Mouse (Mus musculus) hindbrain, embryonic 10.5 days (tissue): ENCODE measurements at regions not wholly inside any gene's neighbourhood (a gene's known extent, or its start where the extent isn't known, plus 50 kb on each side); places are given as distances from the start of the nearest gene placed in this dataset.

ENCODE experiments used
- DNase-seq: peaks from one replicate; pipeline ENCODE4 v3.0.0-alpha.2; 2017; ENCODE audit warnings: low spot score
- H3K27ac ChIP-seq: fragments of 300-500 bp; sonication (generic); 2 replicates; pipeline ENCODE4 v1.5.1; 2016; ENCODE audit warnings: mild to moderate bottlenecking, moderate library complexity
- H3K27me3 ChIP-seq: fragments of 300-500 bp; sonication (generic); 2 replicates; pipeline ENCODE4 v1.6.1; 2016; ENCODE audit warnings: mild to moderate bottlenecking; ENCODE audit not compliant: poor library complexity, insufficient read depth, severe bottlenecking
- H3K36me3 ChIP-seq: fragments of 300-500 bp; sonication (generic); 2 replicates; pipeline ENCODE4 v1.6.1; 2016; ENCODE audit warnings: mild to moderate bottlenecking, moderate library complexity
- H3K4me1 ChIP-seq: fragments of 300-500 bp; sonication (generic); replicated peaks from 2 replicates; pipeline ENCODE4 v1.6.1; 2016; ENCODE audit warnings: mild to moderate bottlenecking
- H3K4me3 ChIP-seq: fragments of 300-500 bp; sonication (generic); 2 replicates; pipeline ENCODE4 v1.5.1; 2016; ENCODE audit warnings: mild to moderate bottlenecking, moderate library complexity
- H3K9me3 ChIP-seq: fragments of 300-500 bp; sonication (generic); 2 replicates; pipeline ENCODE4 v1.6.1; 2016; ENCODE audit warnings: mild to moderate bottlenecking, moderate library complexity
- WGBS: fragments of 180-500 bp; shearing (Covaris S2); methylation state at CpG from one replicate; pipeline ENCODE4 v1.1.7; 2016; 5-methylcytosine and 5-hydroxymethylcytosine counted together

- no peak overlapping the region for H3K4me3 ChIP-seq
- no peaks in the 10 kb centered on the region for H3K27me3 ChIP-seq
- no peak for DNase-seq
- 91% methylated on average over 4 of the region's 4 CpGs for WGBS
- H3K4me1 ChIP-seq = no peaks in the 10 kb centered on the region
- H3K9me3 ChIP-seq = no peaks in the 10 kb centered on the region
- H3K36me3 ChIP-seq = no peaks in the 10 kb centered on the region
- H3K27ac ChIP-seq = no peak overlapping the region
These were observed 373.2 kb upstream of the Arpp21 start for GRCm38 (mm10) chr9:112608932-112609331.

DNA sequence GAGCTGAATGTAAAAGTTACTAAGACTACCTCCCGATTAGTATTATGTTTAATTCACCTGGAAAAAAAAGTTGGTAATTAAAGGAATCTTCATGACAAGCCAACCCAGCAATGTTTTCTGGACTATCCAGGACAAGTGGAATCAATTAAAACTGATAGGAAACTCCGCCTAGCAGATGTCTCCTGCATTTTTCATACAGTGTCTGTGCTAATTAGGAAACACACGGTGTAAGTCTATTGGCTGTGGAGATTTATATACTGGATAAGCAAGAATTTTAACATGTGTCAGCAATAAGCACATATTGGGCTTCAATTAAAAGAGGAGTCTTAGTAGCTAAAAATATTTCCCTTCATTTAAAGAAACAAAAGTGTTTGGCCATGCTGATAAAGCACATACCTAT, 371.5 kb upstream of the Arpp21 start:
- 87% methylated on average over 3 of the region's 3 CpGs for WGBS
- Histone ChIP-seq H3K36me3 (no peaks in the 10 kb centered on the region), H3K27ac (no peak overlapping the region), H3K27me3 (no peaks in the 10 kb centered on the region), H3K4me1 (no peaks in the 10 kb centered on the region), H3K4me3 (no peak overlapping the region), H3K9me3 (no peaks in the 10 kb centered on the region)
- DNase-seq = no peak

DNA sequence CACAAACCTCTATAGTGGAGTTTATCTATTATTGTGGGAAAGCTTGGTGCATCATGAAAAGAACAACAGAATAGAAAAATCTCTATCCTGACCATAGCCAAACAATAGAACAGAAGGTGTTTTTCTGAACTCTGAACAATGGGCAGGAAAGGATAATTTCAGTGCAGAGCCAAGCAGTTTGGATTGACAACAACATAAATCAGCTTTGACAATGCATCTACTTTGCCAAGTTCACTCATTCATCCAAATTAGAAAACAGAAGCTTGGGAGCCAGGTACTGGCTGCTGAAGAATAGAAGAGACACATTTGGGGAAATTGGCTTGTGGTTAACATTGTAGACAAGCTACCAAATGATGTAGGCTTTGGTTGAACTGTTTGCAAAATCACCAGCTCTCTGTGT, 360.0 kb upstream of the Arpp21 start:
- peaks cover 4% of the 10 kb centered on the region; the same call in 1 of the 2 replicates for H3K4me1 ChIP-seq
- no peak overlapping the region for H3K4me3 ChIP-seq
- H3K9me3 ChIP-seq = no peaks in the 10 kb centered on the region
- H3K36me3 ChIP-seq = no peaks in the 10 kb centered on the region
- H3K27me3 ChIP-seq = no peaks in the 10 kb centered on the region
- no peak overlapping the region for H3K27ac ChIP-seq
- no peak for DNase-seq

DNA sequence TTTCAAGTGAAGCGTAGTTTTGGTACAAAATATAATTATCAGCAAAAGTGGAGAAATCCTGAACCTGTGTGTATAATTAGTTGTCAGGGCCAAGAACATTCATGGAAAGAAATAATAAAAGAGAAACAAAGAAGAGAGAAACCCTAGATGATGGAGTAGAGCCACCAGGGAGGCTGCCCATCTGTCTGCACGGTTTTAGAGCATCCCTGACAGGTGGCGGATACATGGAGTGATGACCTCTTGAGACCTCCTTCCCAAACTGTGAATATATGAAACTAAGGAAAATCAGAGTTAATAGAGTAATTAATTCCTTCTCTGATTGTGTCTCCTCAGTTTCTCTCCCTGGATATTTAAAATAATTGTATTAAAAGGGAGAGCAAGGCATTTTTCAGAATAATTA, 354.5 kb upstream of the Arpp21 start:
- H3K36me3 ChIP-seq = no peaks in the 10 kb centered on the region
- no peak overlapping the region for H3K4me3 ChIP-seq
- WGBS = 75% methylated on average over 3 of the region's 3 CpGs
- no peak for DNase-seq
- no peaks in the 10 kb centered on the region for H3K9me3 ChIP-seq
- H3K4me1 ChIP-seq = peaks cover 4% of the 10 kb centered on the region; the same call in 1 of the 2 replicates
- no peaks in the 10 kb centered on the region for H3K27me3 ChIP-seq
- H3K27ac ChIP-seq = no peak overlapping the region

GRCm38 (mm10) chr9:112573316-112573715, 337.6 kb upstream of the Arpp21 start:
- WGBS = 82% methylated on average over 3 of the region's 3 CpGs
- no peak overlapping the region for H3K4me3 ChIP-seq
- DNase-seq = no peak
- no peak overlapping the region for H3K27ac ChIP-seq
- H3K4me1 ChIP-seq = 0 out of 2 replicates have a peak, but pooled peaks cover 5% of the 10 kb centered on the region
- no peaks in the 10 kb centered on the region for H3K36me3 ChIP-seq
- no peaks in the 10 kb centered on the region for H3K9me3 ChIP-seq
- no peaks in the 10 kb centered on the region for H3K27me3 ChIP-seq

DNA sequence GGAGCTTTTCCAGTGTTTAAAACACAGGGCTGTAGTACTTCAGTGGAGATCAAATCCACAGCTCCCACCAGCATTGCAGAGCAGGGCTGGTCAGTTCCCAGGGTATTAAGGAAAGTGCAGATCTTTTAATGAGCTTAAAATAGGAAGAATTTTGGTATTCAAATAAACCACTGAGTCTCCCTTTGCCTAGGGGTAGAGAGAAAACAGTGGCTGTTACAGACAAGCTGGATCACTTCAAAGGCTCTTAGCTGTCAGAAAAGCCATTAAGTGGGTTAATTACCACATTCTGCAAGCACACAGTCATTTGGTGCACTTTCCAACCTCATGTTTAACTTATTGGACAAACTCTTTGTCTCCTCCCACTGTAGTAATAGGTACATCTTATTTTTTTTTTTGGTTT, 325.6 kb upstream of the Arpp21 start:
- no peak overlapping the region for H3K4me3 ChIP-seq
- no peaks in the 10 kb centered on the region for H3K36me3 ChIP-seq
- no peaks in the 10 kb centered on the region for H3K4me1 ChIP-seq
- H3K9me3 ChIP-seq = no peaks in the 10 kb centered on the region
- no peak overlapping the region for H3K27ac ChIP-seq
- no peak for DNase-seq
- no peaks in the 10 kb centered on the region for H3K27me3 ChIP-seq

DNA sequence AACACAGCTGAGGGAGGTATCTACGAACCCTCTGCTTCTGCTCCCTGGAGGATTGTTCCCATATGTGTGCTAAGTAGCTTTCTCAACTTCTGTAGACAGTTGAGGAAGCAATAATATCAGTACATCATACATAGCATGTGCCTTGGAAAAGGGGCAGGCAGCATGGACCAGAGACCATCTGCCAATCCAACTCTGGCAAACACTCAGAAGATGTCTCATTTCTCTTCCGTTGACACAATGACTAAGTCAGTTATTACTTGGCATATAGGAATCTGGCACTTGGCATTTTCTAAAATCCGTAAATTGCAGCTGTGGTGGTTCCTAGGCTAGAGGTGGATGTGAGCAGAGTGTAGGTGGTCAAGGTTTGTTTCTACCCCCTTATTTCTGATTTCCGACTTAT, 324.5 kb upstream of the Arpp21 start:
- WGBS = 87% methylated on average over 4 of the region's 4 CpGs
- no peak overlapping the region for H3K27ac ChIP-seq
- no peak for DNase-seq
- H3K36me3 ChIP-seq = no peaks in the 10 kb centered on the region
- H3K4me3 ChIP-seq = no peak overlapping the region
- H3K27me3 ChIP-seq = no peaks in the 10 kb centered on the region
- H3K9me3 ChIP-seq = no peaks in the 10 kb centered on the region
- H3K4me1 ChIP-seq = no peaks in the 10 kb centered on the region

DNA sequence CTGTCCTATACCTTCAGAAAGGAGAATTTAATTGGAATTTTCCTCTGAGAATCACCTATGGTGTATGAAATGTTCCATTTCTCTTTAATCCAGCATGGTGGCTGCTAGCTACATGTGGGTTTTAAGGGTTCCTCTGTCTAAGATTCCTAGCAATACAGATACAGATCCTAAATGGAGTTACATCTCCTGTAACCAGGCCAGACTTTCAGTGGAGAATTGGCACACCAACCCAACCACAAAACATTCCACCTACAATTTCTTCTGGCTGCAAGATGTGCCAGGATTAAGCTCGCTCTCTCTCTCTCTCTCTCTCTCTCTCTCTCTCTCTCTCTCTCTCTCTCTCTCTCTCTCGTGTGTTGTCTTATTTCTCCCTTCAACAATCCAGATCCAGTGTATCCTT, 302.2 kb upstream of the Arpp21 start:
- Histone ChIP-seq H3K27ac (no peak overlapping the region), H3K36me3 (no peaks in the 10 kb centered on the region), H3K9me3 (no peaks in the 10 kb centered on the region), H3K4me1 (no peaks in the 10 kb centered on the region), H3K4me3 (no peak overlapping the region), H3K27me3 (no peaks in the 10 kb centered on the region)
- DNase-seq = no peak
- WGBS = 77% methylated on average over 2 of the region's 2 CpGs

DNA sequence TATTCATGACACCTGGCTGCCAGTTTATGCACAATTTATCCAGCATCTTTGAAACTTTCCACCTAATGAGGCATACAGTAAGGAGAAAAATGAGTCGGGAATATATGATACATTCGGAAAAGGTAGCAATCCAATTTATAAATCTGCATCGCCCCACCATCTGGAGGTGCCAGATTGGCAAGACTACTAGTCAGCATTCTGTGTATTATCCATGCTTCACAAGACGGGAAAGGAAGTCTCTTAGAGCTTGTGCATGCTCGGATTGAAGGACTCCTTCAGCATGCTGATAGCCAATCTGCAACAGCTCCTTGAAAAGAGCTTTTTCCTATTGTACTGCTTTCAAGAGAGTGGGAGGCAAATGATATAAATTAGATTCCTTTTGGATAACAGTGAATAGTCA, 289.6 kb upstream of the Arpp21 start:
- 84% methylated on average over 5 of the region's 5 CpGs for WGBS
- H3K27ac ChIP-seq = no peak overlapping the region
- DNase-seq = no peak
- no peaks in the 10 kb centered on the region for H3K4me1 ChIP-seq
- no peak overlapping the region for H3K4me3 ChIP-seq
- no peaks in the 10 kb centered on the region for H3K27me3 ChIP-seq
- H3K36me3 ChIP-seq = no peaks in the 10 kb centered on the region
- no peaks in the 10 kb centered on the region for H3K9me3 ChIP-seq

GRCm38 (mm10) chr9:112523251-112523650, 287.5 kb upstream of the Arpp21 start:
- 83% methylated on average over 3 of the region's 3 CpGs for WGBS
- H3K4me3 ChIP-seq = no peak overlapping the region
- no peaks in the 10 kb centered on the region for H3K36me3 ChIP-seq
- H3K27ac ChIP-seq = no peak overlapping the region
- H3K4me1 ChIP-seq = no peaks in the 10 kb centered on the region
- DNase-seq = no peak
- H3K9me3 ChIP-seq = no peaks in the 10 kb centered on the region
- no peaks in the 10 kb centered on the region for H3K27me3 ChIP-seq

GRCm38 (mm10) chr9:112510716-112511115, 275.0 kb upstream of the Arpp21 start:
- Histone ChIP-seq H3K4me1 (no peaks in the 10 kb centered on the region), H3K36me3 (no peaks in the 10 kb centered on the region), H3K27ac (no peak overlapping the region), H3K4me3 (no peak overlapping the region), H3K27me3 (no peaks in the 10 kb centered on the region), H3K9me3 (no peaks in the 10 kb centered on the region)
- DNase-seq = no peak
- WGBS = 86% methylated on average over 2 of the region's 2 CpGs

DNA sequence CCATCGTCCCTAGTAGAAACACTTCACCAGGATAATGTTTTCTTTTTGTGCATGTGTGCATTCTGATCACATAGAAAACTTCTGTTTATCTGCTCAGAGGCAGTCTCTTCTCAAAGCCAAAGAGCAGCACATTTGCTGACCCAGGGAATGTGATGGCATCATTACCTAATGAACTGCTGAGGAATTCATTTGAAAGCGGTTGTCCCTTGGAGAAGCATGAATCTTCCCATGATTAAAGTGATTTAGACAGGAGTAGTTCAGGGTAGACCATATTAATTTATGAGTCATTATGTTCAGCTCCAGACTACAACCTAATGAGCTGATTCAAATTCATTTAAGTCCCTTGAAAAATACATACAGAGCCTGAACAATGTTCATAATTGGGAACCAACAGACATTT, 271.1 kb upstream of the Arpp21 start:
- Histone ChIP-seq H3K4me3 (no peak overlapping the region), H3K9me3 (no peaks in the 10 kb centered on the region), H3K27me3 (no peaks in the 10 kb centered on the region), H3K4me1 (no peaks in the 10 kb centered on the region), H3K27ac (no peak overlapping the region), H3K36me3 (no peaks in the 10 kb centered on the region)
- no peak for DNase-seq
- 85% methylated on average over 2 of the region's 2 CpGs for WGBS

DNA sequence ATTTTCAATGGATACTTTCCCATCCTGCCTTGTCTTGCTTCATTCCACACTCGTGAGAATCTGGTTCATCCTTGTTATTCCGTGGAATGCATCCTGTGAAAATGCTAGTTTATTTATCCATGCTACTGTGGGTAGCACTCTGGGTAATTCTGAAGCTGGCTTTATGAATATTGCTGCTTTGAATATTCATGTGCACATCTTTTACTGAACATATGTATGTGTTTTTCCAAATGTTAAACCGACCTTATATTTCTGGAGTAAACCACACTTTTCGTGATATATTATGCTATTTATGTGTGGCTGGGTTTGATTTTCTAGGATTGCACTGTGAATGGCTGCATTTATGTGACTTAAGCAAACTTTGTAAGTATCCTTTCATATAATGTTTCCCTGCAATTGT, 262.9 kb upstream of the Arpp21 start:
- no peak for DNase-seq
- H3K36me3 ChIP-seq = no peaks in the 10 kb centered on the region
- H3K4me1 ChIP-seq = no peaks in the 10 kb centered on the region
- no peaks in the 10 kb centered on the region for H3K9me3 ChIP-seq
- H3K4me3 ChIP-seq = no peak overlapping the region
- WGBS = 86% methylated on average over 4 of the region's 4 CpGs
- no peak overlapping the region for H3K27ac ChIP-seq
- no peaks in the 10 kb centered on the region for H3K27me3 ChIP-seq

GRCm38 (mm10) chr9:112495930-112496527, 260.3 kb upstream of the Arpp21 start:
- no peaks in the 10 kb centered on the region for H3K4me1 ChIP-seq
- no peaks in the 10 kb centered on the region for H3K9me3 ChIP-seq
- H3K36me3 ChIP-seq = no peaks in the 10 kb centered on the region
- no peak overlapping the region for H3K27ac ChIP-seq
- H3K4me3 ChIP-seq = no peak overlapping the region
- WGBS = 83% methylated on average over 4 of the region's 4 CpGs
- DNase-seq = no peak
- no peaks in the 10 kb centered on the region for H3K27me3 ChIP-seq
